In genomic region chr2:60871001-60871400, GRCm38 (mm10) we compare ENCODE assay signal across 9 mouse cellular contexts.
DNase-seq lines count a peak whose midpoint lies in the region; ATAC-seq and TF ChIP-seq lines count a peak whose summit lies in the region.
"Had no signal": no experiment of that assay in that cellular context is flagged by ENCODE, and none has a peak within 500 bp of the region (broad histone marks: within the 10 kb centered on the region; RNA-seq: fewer than 3 reads in every experiment).

No protein-coding gene starts in this region.

- no peaks in the 10 kb centered on the region for H3K36me3 ChIP-seq in kidney, adult 2 months (ENCODE audit: control insufficient read depth, insufficient read depth, low read length)
- no peaks in the 10 kb centered on the region for H3K36me3 ChIP-seq in liver, embryonic 13.5 days
- H3K36me3 ChIP-seq in hindbrain, postnatal 0 days (ENCODE audit: insufficient read depth, low read length) = no peaks in the 10 kb centered on the region

- ATAC-seq in liver, embryonic 13.5 days (ENCODE audit: low read depth) = no peak
- no peak for ATAC-seq in monocyte, adult 5-6 weeks (replicated peaks; ENCODE audit: insufficient number of reproducible peaks, low FRiP score, low TSS enrichment, poor library complexity, severe bottlenecking)
- ATAC-seq in hindbrain, postnatal 0 days = no peak

- H3K4me1 ChIP-seq in kidney, adult 2 months (ENCODE audit: control insufficient read depth, insufficient read depth, low read length) = peaks cover 14% of the 10 kb centered on the region
- H3K4me1 ChIP-seq in liver, embryonic 13.5 days (replicated peaks) = peaks cover 91% of the 10 kb centered on the region
- no peaks in the 10 kb centered on the region for H3K4me1 ChIP-seq in hindbrain, postnatal 0 days (ENCODE audit: insufficient read depth, low read length)

- H3K27ac ChIP-seq in kidney, adult 2 months (ENCODE audit: insufficient read depth, low read depth, low read length) = no peak overlapping the region; the same call in 1 of the 2 replicates
- H3K27ac ChIP-seq in liver, embryonic 13.5 days = peak overlapping the region; percentile 34
- H3K27ac ChIP-seq in hindbrain, postnatal 0 days = no peak overlapping the region
- H3K27ac ChIP-seq: macrophage had no signal

- no peak overlapping the region for H3K4me3 ChIP-seq in kidney, adult 2 months (ENCODE audit: insufficient read depth, low read depth, low read length)
- no peak overlapping the region for H3K4me3 ChIP-seq in liver, embryonic 13.5 days (replicated peaks)
- H3K4me3 ChIP-seq in hindbrain, postnatal 0 days (ENCODE audit: low read length) = no peak overlapping the region

- no peaks in the 10 kb centered on the region for H3K27me3 ChIP-seq in kidney, adult 2 months (replicated peaks; ENCODE audit: control insufficient read depth, insufficient read depth, low read length)
- no peaks in the 10 kb centered on the region for H3K27me3 ChIP-seq in liver, embryonic 13.5 days
- no peaks in the 10 kb centered on the region for H3K27me3 ChIP-seq in hindbrain, postnatal 0 days (ENCODE audit: insufficient read depth, low read length)

- H3K9ac ChIP-seq in liver, embryonic 13.5 days = no peak overlapping the region
- H3K9ac ChIP-seq in hindbrain, postnatal 0 days (replicated peaks; ENCODE audit: low read length) = no peak overlapping the region

- no peaks in the 10 kb centered on the region for H3K9me3 ChIP-seq in liver, embryonic 13.5 days (replicated peaks)
- H3K9me3 ChIP-seq in hindbrain, postnatal 0 days (ENCODE audit: low read length) = no peaks in the 10 kb centered on the region

- H3K4me2 ChIP-seq in liver, embryonic 13.5 days = peak overlapping the region; percentile 13; the same call in 1 of the 2 replicates
- no peak overlapping the region for H3K4me2 ChIP-seq in hindbrain, postnatal 0 days (ENCODE audit: low read depth, low read length)

- DNase-seq in kidney, adult 2 months = peak; percentile 42
- no peak for DNase-seq in kidney, adult 9 months
- DNase-seq in ES-CJ7 (ENCODE audit: low read depth, low spot score) = peak; percentile 91
- DNase-seq in embryo, embryonic 11 days = peak; percentile 40
- no peak for DNase-seq in liver, embryonic 13.5 days
- DNase-seq in cerebellum, postnatal 10 days = no peak
- DNase-seq in hindbrain, postnatal 0 days (ENCODE audit: low spot score) = no peak

- no peak for TF ChIP-seq POLR2A in kidney, adult 2 months (IDR thresholded peaks at IDR 0.05; ENCODE audit: low read depth, low read length)

- 41% methylated on average over 5 of the region's 5 CpGs for WGBS in kidney, adult 2 months
- 72% methylated on average over 5 of the region's 5 CpGs for WGBS in liver, embryonic 13.5 days (ENCODE audit: insufficient replicate concordance)
- WGBS in hindbrain, postnatal 0 days = 38% methylated on average over 5 of the region's 5 CpGs

- no peak for TF ChIP-seq CTCF in kidney, adult 2 months (conservative IDR thresholded peaks at IDR 0.05; ENCODE audit: insufficient read depth, insufficient read length, low read depth, low read length)
- TF ChIP-seq CTCF in hindbrain, postnatal 0 days (IDR thresholded peaks at IDR 0.05; ENCODE audit: low read depth) = no peak

Comparison
In these comparisons a context has a peak if more than half of its experiments do, and no peak if none do; other contexts are left out.
1. DNase-seq: peak in kidney, adult 2 months (single experiment), ES-CJ7 (single experiment) and embryo, embryonic 11 days (single experiment); none in kidney, adult 9 months (single experiment), liver, embryonic 13.5 days (single experiment), cerebellum, postnatal 10 days (0 of 2) and hindbrain, postnatal 0 days (single experiment).